Mouse (Mus musculus) left cerebral cortex, adult 8-10 months (tissue): ENCODE data around the gene Dnah8. TPM values are rescaled to one million over a fixed set of nuclear protein-coding genes. Genes with fewer than 3 reads are reported as not detected.

Source experiments
- total RNA-seq, 4 experiments: library from RNA; stranded (reverse); gene quantifications; 2 replicates each; pipeline ENCODE4 v1.2.4; 2022

Gene Dnah8
- total RNA-seq, 4 experiments from 2014 or later, result 0.91 to 1.9 (median 1.7) TPM

Other genes starting within 250 kb of the Dnah8 start
- 100 to 1,000 TPM in 1 of 4 experiments, 10 to 100 TPM in 3; 85.1 to 103 (median 92.1) TPM for gene Btbd9, start 47.9 kb upstream of the Dnah8 start, total RNA-seq
- 100 to 1,000 TPM; 157 to 162 (median 161) TPM for gene Glo1, start 2.5 kb downstream of the Dnah8 start, total RNA-seq